Mouse (Mus musculus): ENCODE data around the gene Trhr2.

Gene Trhr2

GRCm38 (mm10) chr8:122355642-122356606, 4.6 kb downstream of the Trhr2 start:
- DNase-seq (ENCODE audit: low spot score) = no peak

- no peak for DNase-seq (ENCODE audit: low spot score)
These were observed 6.4 kb downstream of the Trhr2 start for GRCm38 (mm10) chr8:122354157-122354556.

GRCm38 (mm10) chr8:122350309-122351089, 10.0 kb downstream of the Trhr2 start:
- DNase-seq (ENCODE audit: low spot score) = no peak

- no peak for DNase-seq (ENCODE audit: low spot score)
These were observed 10.9 kb downstream of the Trhr2 start for GRCm38 (mm10) chr8:122349357-122350297.

- no peak for DNase-seq (ENCODE audit: low spot score)
These were observed 12.6 kb downstream of the Trhr2 start for GRCm38 (mm10) chr8:122347811-122348552.

- DNase-seq (ENCODE audit: low spot score) = no peak
These were observed 15.1 kb downstream of the Trhr2 start for GRCm38 (mm10) chr8:122345181-122346095.

GRCm38 (mm10) chr8:122344219-122344618, 16.3 kb downstream of the Trhr2 start:
- DNase-seq (ENCODE audit: low spot score) = no peak

GRCm38 (mm10) chr8:122343758-122344157, 16.8 kb downstream of the Trhr2 start:
- DNase-seq (ENCODE audit: low spot score) = peak; percentile 21

- no peak for DNase-seq (ENCODE audit: low spot score)
These were observed 17.2 kb downstream of the Trhr2 start for GRCm38 (mm10) chr8:122343341-122343740.

GRCm38 (mm10) chr8:122342806-122343209, 17.7 kb downstream of the Trhr2 start:
- DNase-seq (ENCODE audit: low spot score) = peak; percentile 35

- no peak for DNase-seq (ENCODE audit: low spot score)
These were observed 18.2 kb downstream of the Trhr2 start for GRCm38 (mm10) chr8:122342362-122342761.

GRCm38 (mm10) chr8:122341790-122342189, 18.8 kb downstream of the Trhr2 start:
- DNase-seq (ENCODE audit: low spot score) = no peak

GRCm38 (mm10) chr8:122340761-122341160, 19.8 kb downstream of the Trhr2 start:
- DNase-seq (ENCODE audit: low spot score) = no peak

GRCm38 (mm10) chr8:122338852-122339251, 21.7 kb downstream of the Trhr2 start:
- DNase-seq (ENCODE audit: low spot score) = no peak

GRCm38 (mm10) chr8:122336251-122336910, 24.2 kb downstream of the Trhr2 start:
- no peak for DNase-seq (ENCODE audit: low spot score)

- no peak for DNase-seq (ENCODE audit: low spot score)
These were observed 24.8 kb downstream of the Trhr2 start for GRCm38 (mm10) chr8:122335638-122336250.

- DNase-seq (ENCODE audit: low spot score) = no peak
These were observed 25.6 kb downstream of the Trhr2 start for GRCm38 (mm10) chr8:122334791-122335490.

GRCm38 (mm10) chr8:122333531-122333930, 27.0 kb downstream of the Trhr2 start:
- DNase-seq (ENCODE audit: low spot score) = no peak
